Mouse (Mus musculus) small intestine, adult 2 months (tissue): ENCODE measurements at regions not wholly inside any gene's neighbourhood (a gene's known extent, or its start where the extent isn't known, plus 50 kb on each side); places are given as distances from the start of the nearest gene placed in this dataset.

Source experiments
- H3K27ac ChIP-seq: fragments of 200-500 bp; 2 replicates; pipeline ENCODE4 v1.5.1; 2012; ENCODE audit warnings: low read depth, low read length, control low read depth, inconsistent platforms; ENCODE audit not compliant: insufficient read depth
- H3K27me3 ChIP-seq: fragments of 200-500 bp; 2 replicates; pipeline ENCODE4 v1.6.1; 2012; ENCODE audit warnings: mild to moderate bottlenecking, moderate library complexity, low read length, inconsistent platforms; ENCODE audit not compliant: control insufficient read depth, insufficient read depth
- H3K36me3 ChIP-seq: fragments of 200-500 bp; 2 replicates; pipeline ENCODE4 v1.6.1; 2012; ENCODE audit warnings: mild to moderate bottlenecking, low read length, control low read depth, inconsistent platforms; ENCODE audit not compliant: control insufficient read depth, insufficient read depth
- H3K4me1 ChIP-seq: fragments of 200-500 bp; 2 replicates; pipeline ENCODE4 v1.6.1; 2012; ENCODE audit warnings: low read length, inconsistent platforms, mixed read lengths; ENCODE audit not compliant: control insufficient read depth, insufficient read depth, insufficient read length
- H3K4me3 ChIP-seq: fragments of 200-500 bp; 2 replicates; pipeline ENCODE4 v1.5.1; 2012; ENCODE audit warnings: low read depth, mild to moderate bottlenecking, control low read depth, inconsistent platforms, low read length, moderate library complexity
- CTCF ChIP-seq: fragments of 200-500 bp; IDR thresholded peaks from 2 replicates; pipeline ENCODE4 v1.5.1; 2012; ENCODE audit warnings: low read depth, mild to moderate bottlenecking, control low read depth, inconsistent platforms, low read length, moderate library complexity, mixed read lengths; ENCODE audit not compliant: insufficient replicate concordance, insufficient read length; ENCODE audit errors: extremely low read depth
- POLR2A ChIP-seq: fragments of 200-500 bp; IDR thresholded peaks from 2 replicates; pipeline ENCODE4 v1.6.1; 2012; ENCODE audit warnings: low read depth, mild to moderate bottlenecking, control low read depth, inconsistent platforms, low read length, moderate library complexity
- WGBS: fragments of 180-500 bp; shearing (Covaris S2); methylation state at CpG from one replicate; pipeline ENCODE4 v1.1.7; 2018; 5-methylcytosine and 5-hydroxymethylcytosine counted together

- no peak for TF ChIP-seq POLR2A
- TF ChIP-seq CTCF: no peak
- no peak overlapping the region for H3K27ac ChIP-seq
- no peaks in the 10 kb centered on the region for H3K27me3 ChIP-seq
- H3K4me1 ChIP-seq: no peaks in the 10 kb centered on the region
- H3K4me3 ChIP-seq: no peak overlapping the region
- 63% methylated on average over 5 of the region's 5 CpGs for WGBS
- no peaks in the 10 kb centered on the region for H3K36me3 ChIP-seq
Measured at GRCm38 (mm10) chr15:86721131-86721530, 506.9 kb downstream of the Tbc1d22a start.

DNA sequence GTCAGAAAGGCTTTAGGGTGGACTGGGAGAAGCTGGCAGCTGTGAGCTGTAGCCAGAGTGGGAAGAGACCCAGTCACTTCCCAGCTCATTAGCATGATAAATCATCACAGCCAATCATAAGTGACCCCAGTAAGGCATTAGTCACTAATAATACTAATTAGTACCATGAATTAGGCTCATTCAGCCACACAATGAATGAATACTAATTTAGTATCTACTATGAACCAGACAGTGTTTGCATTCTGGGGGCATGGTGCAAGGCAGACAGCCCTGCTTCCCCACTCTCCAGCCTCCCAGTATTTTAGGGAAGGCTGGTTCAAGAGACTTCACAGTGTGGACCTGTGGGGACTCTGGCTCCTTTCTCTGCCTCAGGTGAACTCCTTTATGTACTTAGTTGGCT is 523.7 kb downstream of the Tbc1d22a start:
- no peaks in the 10 kb centered on the region for H3K36me3 ChIP-seq
- H3K27me3 ChIP-seq: no peaks in the 10 kb centered on the region
- H3K27ac ChIP-seq: no peak overlapping the region
- H3K4me1 ChIP-seq: no peaks in the 10 kb centered on the region
- H3K4me3 ChIP-seq: no peak overlapping the region
- TF ChIP-seq POLR2A (no peak), CTCF (no peak)

GRCm38 (mm10) chr15:86738356-86738755 is 524.1 kb downstream of the Tbc1d22a start:
- Histone ChIP-seq H3K27me3 (no peaks in the 10 kb centered on the region), H3K4me1 (no peaks in the 10 kb centered on the region), H3K4me3 (no peak overlapping the region), H3K36me3 (no peaks in the 10 kb centered on the region), H3K27ac (no peak overlapping the region)
- WGBS: 37% methylated on average over 5 of the region's 5 CpGs
- TF ChIP-seq POLR2A (no peak), CTCF (no peak)

GRCm38 (mm10) chr15:86738776-86739175 is 524.5 kb downstream of the Tbc1d22a start:
- Histone ChIP-seq H3K27me3 (no peaks in the 10 kb centered on the region), H3K36me3 (no peaks in the 10 kb centered on the region), H3K4me3 (no peak overlapping the region), H3K27ac (no peak overlapping the region), H3K4me1 (no peaks in the 10 kb centered on the region)
- WGBS: 81% methylated on average over 5 of the region's 5 CpGs
- TF ChIP-seq POLR2A (no peak), CTCF (no peak)

- no peaks in the 10 kb centered on the region for H3K4me1 ChIP-seq
- 74% methylated on average over 10 of the region's 10 CpGs for WGBS
- TF ChIP-seq CTCF (no peak), POLR2A (no peak)
- H3K36me3 ChIP-seq: no peaks in the 10 kb centered on the region
- H3K27ac ChIP-seq: no peak overlapping the region
- H3K4me3 ChIP-seq: no peak overlapping the region
- no peaks in the 10 kb centered on the region for H3K27me3 ChIP-seq
Measured at GRCm38 (mm10) chr15:86751436-86752136, 537.3 kb downstream of the Tbc1d22a start.

- Histone ChIP-seq H3K27me3 (no peaks in the 10 kb centered on the region), H3K36me3 (no peaks in the 10 kb centered on the region), H3K4me3 (no peak overlapping the region), H3K4me1 (no peaks in the 10 kb centered on the region), H3K27ac (no peak overlapping the region)
- no peak for TF ChIP-seq CTCF
- TF ChIP-seq POLR2A: no peak
- 86% methylated on average over 10 of the region's 10 CpGs for WGBS
Measured at GRCm38 (mm10) chr15:86763581-86764375, 549.5 kb downstream of the Tbc1d22a start.

- no peak for TF ChIP-seq POLR2A
- TF ChIP-seq CTCF: no peak
- no peaks in the 10 kb centered on the region for H3K4me1 ChIP-seq
- no peaks in the 10 kb centered on the region for H3K27me3 ChIP-seq
- H3K27ac ChIP-seq: no peak overlapping the region
- 73% methylated on average over 2 of the region's 2 CpGs for WGBS
- H3K4me3 ChIP-seq: no peak overlapping the region
- no peaks in the 10 kb centered on the region for H3K36me3 ChIP-seq
Measured at GRCm38 (mm10) chr15:86767623-86768022, 553.4 kb downstream of the Tbc1d22a start.
